Mouse (Mus musculus): ENCODE data around the gene Scube1.

DNA sequence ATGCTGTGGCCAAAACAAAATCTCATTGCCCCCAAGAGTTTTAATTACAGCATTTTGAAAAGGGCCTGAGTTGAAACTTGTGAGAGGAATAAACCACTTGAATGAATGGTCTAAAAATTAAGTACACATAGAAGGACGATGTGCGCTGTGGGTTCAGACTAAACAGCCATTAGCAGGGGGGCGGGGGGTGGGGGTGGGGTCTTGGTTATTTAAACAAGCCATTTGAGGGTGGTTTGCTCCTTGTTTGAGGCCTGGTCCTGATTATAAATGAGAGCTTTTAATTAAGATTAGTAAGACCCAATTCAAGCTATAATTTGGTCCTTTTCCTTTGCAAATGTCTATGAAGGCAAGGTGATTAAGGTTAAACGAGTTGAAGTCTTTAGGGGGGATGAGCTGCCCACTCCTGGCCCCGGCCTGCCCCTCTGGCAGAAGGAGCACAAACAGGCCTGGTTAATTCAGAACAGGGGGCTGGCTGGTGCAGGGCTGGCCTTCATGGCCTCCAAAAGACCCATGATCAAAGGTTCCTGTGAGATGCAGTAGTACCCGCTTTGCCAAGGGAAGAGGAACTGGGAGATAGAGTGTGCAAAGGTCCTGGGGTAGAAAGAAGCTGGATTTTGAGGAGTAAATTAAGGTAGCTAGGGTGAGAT, 9.1 kb downstream of the Scube1 start:
- TF ChIP-seq POLR2A (IDR thresholded peaks at IDR 0.05; ENCODE audit: borderline replicate concordance, insufficient read depth, low read length) (no peak), CTCF (IDR thresholded peaks at IDR 0.05; ENCODE audit: borderline replicate concordance, insufficient read depth, low read depth, low read length) (no peak)

All from cerebellum, adult 2 months (tissue).